Mouse (Mus musculus): ENCODE measurements around the gene Inka1. TPM values are rescaled to one million over a fixed set of nuclear protein-coding genes. Genes with fewer than 3 reads are reported as not detected.
A peak's percentile ranks its signal among the peaks of the same experiment; 100 is the strongest.

Gene Inka1
- total RNA-seq, 1 experiment from 2014 or later: 2.9 TPM

DNA sequence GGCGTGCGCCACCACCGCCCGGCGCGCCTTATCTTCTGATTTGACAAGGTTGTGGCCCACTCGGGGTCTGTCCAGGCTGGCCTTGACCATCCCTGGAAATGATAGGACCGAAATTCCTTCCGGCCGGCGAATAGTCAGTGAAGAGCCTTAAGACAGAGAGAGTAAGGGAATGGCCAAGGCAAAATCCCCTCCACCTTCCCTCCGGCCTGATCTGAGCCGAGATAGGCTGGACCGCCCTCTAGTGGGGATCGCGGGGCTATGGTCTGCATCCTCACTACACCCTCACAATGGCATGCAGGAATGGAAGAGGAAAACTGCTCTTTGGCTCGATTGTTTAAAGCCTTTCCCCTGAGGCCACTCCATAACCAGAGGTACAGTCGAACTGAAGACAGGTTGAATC, 697 bp upstream of the Inka1 start:
- peak; percentile 68; the same call in 1 of the 2 replicates for ATAC-seq (ENCODE audit: extremely low read depth, insufficient number of reproducible peaks, low FRiP score, poor library complexity, severe bottlenecking)

DNA sequence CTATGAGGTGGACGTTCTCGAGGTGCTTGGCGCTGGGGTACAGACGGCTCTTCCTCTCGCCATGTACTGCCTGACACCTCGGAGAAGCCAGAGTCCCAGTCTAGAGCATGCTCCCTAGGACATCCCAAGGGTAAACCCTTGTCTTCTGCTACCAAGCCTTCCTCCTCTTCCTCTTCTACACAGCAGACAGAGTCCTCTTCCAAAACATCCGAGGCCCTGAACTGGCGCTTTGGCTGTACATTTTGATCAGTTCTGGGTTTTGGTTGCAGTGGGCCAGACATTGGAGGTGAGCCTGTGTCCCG, 974 bp downstream of the Inka1 start:
- no peak for ATAC-seq (ENCODE audit: extremely low read depth, insufficient number of reproducible peaks, low FRiP score, poor library complexity, severe bottlenecking)

- ATAC-seq (ENCODE audit: extremely low read depth, insufficient number of reproducible peaks, low FRiP score, poor library complexity, severe bottlenecking): no peak
These were observed 1.5 kb downstream of the Inka1 start for GRCm38 (mm10) chr9:107984052-107984753.

DNA sequence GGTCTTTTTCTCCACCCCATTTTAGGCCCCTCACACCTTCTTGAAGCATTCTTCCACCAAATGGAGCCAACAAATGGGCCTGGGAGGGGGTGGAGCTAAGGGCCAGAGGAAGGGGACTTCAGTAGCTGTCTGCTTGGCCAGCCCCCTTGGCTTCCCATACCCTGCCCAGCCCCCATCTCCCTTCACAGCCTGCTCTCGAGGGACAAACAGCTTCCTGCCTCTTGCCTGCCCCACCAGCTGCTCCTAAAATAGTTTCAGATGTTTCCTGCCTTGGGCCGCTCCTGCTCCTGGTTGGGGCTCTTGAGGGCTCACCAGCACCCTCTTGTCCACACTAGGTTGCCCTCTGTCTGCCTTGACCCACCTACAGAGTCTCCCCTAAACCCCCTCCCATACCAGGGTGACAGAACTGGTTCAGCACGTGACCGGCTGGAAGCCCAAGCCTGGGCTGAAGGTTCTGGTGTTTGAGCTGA, 2.2 kb downstream of the Inka1 start:
- no peak for ATAC-seq (ENCODE audit: extremely low read depth, insufficient number of reproducible peaks, low FRiP score, poor library complexity, severe bottlenecking)

DNA sequence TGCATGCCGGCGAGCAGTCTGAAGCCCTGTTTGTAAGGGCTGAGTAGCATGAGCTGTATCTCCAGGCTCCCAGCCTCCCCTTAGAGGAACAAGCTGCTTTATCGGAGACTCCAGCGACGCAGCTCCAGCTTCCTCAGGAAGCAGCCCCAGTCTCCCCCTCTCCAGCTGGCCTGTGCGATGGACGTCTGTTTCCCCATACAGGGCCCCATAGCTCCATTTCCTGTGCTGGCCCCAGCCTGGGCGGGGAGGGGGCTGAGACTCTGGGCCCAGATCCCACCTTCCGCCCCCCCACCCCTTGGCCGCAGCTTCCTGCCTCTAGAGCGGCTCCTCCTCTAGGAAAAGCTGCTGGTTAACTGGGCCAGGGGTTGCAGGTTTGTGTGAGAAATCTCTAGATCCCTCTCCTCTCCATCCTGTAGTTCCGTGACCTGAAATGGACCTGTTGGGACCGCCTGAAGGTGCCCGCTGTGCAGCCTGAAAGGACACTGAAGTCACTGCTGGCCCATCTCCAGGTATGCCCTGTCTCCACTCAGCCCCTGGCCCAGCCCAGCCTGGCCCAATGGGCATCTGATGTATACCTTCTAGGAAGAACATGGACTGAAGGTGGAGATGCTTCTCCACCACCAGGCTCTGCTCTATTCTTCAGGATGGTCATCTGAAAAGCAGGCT, 2.9 kb downstream of the Inka1 start, which contains the start of gene Gm20661:
Gm20661 (plus strand) TSS at position 378 of the 666 bp plus-strand sequence.
- no peak for ATAC-seq (ENCODE audit: extremely low read depth, insufficient number of reproducible peaks, low FRiP score, poor library complexity, severe bottlenecking)

DNA sequence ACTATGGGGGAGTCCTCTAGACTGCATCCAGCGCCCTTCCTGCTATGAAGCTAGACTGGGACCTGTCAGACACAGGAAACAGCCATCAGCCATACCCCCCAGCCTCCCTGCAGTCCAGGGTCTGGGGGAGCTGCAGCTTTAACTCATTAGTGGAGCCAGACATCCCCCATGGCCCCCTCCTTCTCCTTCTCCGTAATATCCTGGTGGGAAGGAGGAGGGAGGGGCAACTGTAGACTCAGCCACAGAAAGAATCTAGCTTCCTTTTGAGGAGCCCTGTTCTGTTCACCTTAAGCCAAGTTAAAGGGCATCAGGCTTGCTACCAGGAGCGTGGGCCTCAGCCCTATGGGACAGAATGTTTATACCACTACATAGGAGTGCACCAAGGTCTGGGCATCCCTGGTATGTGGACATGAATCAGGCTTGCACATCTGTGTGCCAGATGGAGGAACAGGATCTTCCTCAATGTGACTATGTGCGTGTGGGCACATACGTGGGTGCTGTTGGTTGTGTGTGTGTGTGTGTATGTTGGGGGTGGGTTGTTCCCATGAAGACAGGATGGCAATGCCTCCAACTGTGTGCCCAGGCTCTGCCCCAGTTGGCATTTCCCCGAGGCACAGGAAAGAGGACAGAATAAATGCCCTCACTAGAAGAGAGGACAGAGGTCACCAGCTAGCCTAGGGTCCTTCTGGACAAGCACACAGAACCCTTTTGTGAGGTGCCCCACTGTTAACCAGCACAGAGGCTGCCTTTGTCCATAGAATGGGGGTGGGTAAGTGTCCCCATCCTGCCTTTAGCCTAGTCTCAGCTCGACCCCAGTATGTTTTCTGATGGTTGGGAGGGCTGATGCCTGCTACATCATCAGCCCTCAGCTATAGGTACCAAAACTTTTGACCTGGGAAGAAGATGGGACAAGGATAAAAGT, 3.7 kb downstream of the Inka1 start:
- ATAC-seq (ENCODE audit: extremely low read depth, insufficient number of reproducible peaks, low FRiP score, poor library complexity, severe bottlenecking): no peak

GRCm38 (mm10) chr9:107978815-107979214, 6.9 kb downstream of the Inka1 start:
- no peak for ATAC-seq (ENCODE audit: extremely low read depth, insufficient number of reproducible peaks, low FRiP score, poor library complexity, severe bottlenecking)

- ATAC-seq (ENCODE audit: extremely low read depth, insufficient number of reproducible peaks, low FRiP score, poor library complexity, severe bottlenecking): peak; percentile 77
These were observed 10.0 kb downstream of the Inka1 start, which contains the start of gene Uba7 for GRCm38 (mm10) chr9:107975399-107976386. TSS of gene Uba7 (plus strand) at chr9:107975505.

DNA sequence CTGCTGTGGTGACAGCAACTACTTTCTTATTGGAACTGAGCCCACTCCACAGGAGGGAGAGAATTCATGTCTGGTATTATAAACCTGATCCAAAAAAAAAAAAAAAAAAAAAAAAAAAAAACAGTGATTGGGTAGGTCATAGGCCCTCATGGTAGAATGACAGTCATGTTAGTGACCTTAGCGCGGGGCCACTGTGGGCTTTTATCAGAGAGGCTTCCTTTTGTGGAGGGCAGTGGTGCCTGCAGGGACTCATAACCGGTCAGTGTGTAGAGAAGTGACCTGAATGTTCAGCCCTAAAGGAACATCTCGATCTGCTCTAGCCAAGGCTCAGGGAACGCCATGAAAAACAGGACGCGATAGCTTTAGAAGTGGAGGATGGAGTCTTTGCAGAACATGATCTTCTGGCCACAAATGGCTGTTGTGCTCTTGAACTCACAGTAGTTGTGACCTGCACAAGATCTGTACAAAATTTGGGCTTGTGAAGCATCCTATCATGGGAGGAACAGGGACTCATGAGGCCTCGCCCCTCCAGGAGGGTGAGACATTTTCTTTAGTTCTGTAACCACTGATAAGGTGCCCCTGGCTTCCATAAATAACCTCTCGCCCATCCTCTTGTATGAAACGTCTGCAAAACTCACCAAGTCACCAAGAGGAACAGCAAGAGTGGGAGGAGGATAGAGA, 11.0 kb downstream of the Inka1 start:
- ATAC-seq (ENCODE audit: extremely low read depth, insufficient number of reproducible peaks, low FRiP score, poor library complexity, severe bottlenecking): no peak

- no peak for ATAC-seq (ENCODE audit: extremely low read depth, insufficient number of reproducible peaks, low FRiP score, poor library complexity, severe bottlenecking)
These were observed 13.8 kb downstream of the Inka1 start for GRCm38 (mm10) chr9:107971690-107972541.

GRCm38 (mm10) chr9:107970311-107970710, 15.4 kb downstream of the Inka1 start:
- ATAC-seq (ENCODE audit: extremely low read depth, insufficient number of reproducible peaks, low FRiP score, poor library complexity, severe bottlenecking): no peak

GRCm38 (mm10) chr9:107968531-107968930, 17.1 kb downstream of the Inka1 start:
- ATAC-seq (ENCODE audit: extremely low read depth, insufficient number of reproducible peaks, low FRiP score, poor library complexity, severe bottlenecking): no peak

DNA sequence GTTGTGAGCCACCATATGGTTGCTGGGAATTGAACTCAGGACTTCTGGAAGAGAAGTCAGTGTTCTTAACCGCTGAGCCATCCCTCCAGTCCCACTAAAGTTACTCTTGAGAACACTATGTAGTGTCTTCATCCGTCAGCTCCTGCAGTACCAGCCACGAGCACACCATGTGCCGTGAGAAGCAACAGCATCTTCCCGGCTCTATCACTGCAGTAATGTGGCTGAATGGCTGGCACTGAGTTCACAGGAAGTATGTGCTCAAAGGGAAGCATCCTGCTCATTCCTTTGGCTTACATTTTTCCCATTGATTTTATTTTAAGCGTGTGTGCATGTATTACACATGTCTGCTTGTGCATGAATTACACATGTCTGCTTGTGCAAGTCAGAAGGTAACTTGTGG, 18.2 kb downstream of the Inka1 start:
- no peak for ATAC-seq (ENCODE audit: extremely low read depth, insufficient number of reproducible peaks, low FRiP score, poor library complexity, severe bottlenecking)

GRCm38 (mm10) chr9:107966676-107967075, 19.0 kb downstream of the Inka1 start:
- no peak for ATAC-seq (ENCODE audit: extremely low read depth, insufficient number of reproducible peaks, low FRiP score, poor library complexity, severe bottlenecking)

GRCm38 (mm10) chr9:107964681-107965080, 21.0 kb downstream of the Inka1 start:
- ATAC-seq (ENCODE audit: extremely low read depth, insufficient number of reproducible peaks, low FRiP score, poor library complexity, severe bottlenecking): no peak

DNA sequence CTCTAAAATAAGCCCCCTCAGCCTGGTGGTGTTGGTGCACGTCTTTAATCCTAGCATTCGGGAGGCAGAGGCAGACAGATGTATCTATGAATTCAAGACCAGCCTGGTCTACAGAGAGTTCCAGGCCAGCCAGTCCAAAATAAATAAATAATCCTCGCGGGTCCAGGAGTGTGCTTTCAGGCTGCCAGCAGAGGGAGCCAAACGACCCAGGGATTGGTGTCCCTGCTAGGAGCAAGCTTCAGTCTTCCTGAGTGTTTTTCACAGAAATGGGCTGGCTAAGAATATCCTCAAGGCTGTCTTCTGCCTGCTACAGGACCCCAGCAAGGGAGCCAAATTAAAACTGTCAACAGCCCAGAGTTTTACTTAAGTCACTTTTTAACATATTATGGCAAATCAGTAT, 22.0 kb downstream of the Inka1 start:
- ATAC-seq (ENCODE audit: extremely low read depth, insufficient number of reproducible peaks, low FRiP score, poor library complexity, severe bottlenecking): peak; percentile 61

DNA sequence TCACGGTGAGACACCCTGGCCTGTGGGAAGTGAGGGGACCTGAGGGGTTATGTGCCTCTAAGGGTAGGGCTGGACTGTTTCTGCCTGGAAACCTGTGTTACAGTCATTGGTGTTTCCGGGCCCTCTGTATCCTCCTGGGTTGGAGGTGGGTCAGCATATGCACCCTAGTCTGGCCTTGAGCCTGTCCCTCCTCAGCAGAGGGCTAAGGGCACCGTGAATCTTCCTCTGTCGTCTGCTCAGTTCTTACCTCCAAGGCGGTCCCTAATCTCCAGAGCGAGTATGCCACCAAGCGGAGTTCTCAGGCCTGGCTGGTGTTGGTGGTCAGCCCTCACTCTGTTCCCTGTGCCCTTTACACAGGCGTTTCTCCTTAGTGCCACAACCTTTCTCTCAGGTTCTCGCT, 22.8 kb downstream of the Inka1 start:
- ATAC-seq (ENCODE audit: extremely low read depth, insufficient number of reproducible peaks, low FRiP score, poor library complexity, severe bottlenecking): no peak

Measured in neutrophil, adult 5-6 weeks (primary cell).